Mouse (Mus musculus) spleen, adult 2 months (tissue): ENCODE results near the gene Tada2b.

Source experiments
- CTCF ChIP-seq: fragments of 200-500 bp; IDR thresholded peaks from 2 replicates; pipeline ENCODE4 v1.5.1; 2011; ENCODE audit warnings: mild to moderate bottlenecking, inconsistent platforms; ENCODE audit not compliant: insufficient read depth, insufficient read length, insufficient replicate concordance; ENCODE audit errors: extremely low read depth
- POLR2A ChIP-seq: fragments of 200-500 bp; IDR thresholded peaks from 2 replicates; pipeline ENCODE4 v1.6.1; 2011; ENCODE audit warnings: low read depth, low read length, inconsistent platforms

GRCm38 (mm10) chr5:36436858-36437257 lies 47.2 kb downstream of the Tada2b start:
- TF ChIP-seq CTCF (no peak), POLR2A (no peak)
